10 mouse cellular contexts compared by ENCODE assay signal in genomic region chr11:63350123-63350696, GRCm38 (mm10).
DNase-seq lines count a peak whose midpoint lies in the region; ATAC-seq lines count a peak whose summit lies in the region.
"Had no signal": no experiment of that assay in that cellular context is flagged by ENCODE, and none has a peak within 500 bp of the region (broad histone marks: within the 10 kb centered on the region; RNA-seq: fewer than 3 reads in every experiment).

No protein-coding gene starts in this region.

- intact Hi-C loops in heart, postnatal 10 days (cut with DNase I): no loop called here
- intact Hi-C loops in left cerebral cortex, postnatal 14 days (cut with DNase I): no loop called here

- DNase-seq in kidney, postnatal 10 days: peak; percentile 9
- no peak for DNase-seq in kidney, adult 8-10 months
- peak; percentile 32 for DNase-seq in embryonic facial prominence, embryonic 14.5 days (ENCODE audit: low spot score)
- DNase-seq in heart, postnatal 10 days: peak; percentile 15 to 27
- DNase-seq in left cerebral cortex, postnatal 14 days (ENCODE audit: low spot score in 2 of 2): no peak
- DNase-seq in cerebellum, adult 9-11 months: no peak
- DNase-seq in testis, postnatal 14 days (ENCODE audit: low spot score): no peak
- DNase-seq: layer of hippocampus, adult 9-11 months had no signal

- H3K4me3 ChIP-seq in embryonic facial prominence, embryonic 14.5 days (ENCODE audit: low read depth, low read length): no peak overlapping the region
- H3K4me3 ChIP-seq in neural tube, embryonic 13.5 days: no peak overlapping the region

- no peaks in the 10 kb centered on the region for H3K36me3 ChIP-seq in embryonic facial prominence, embryonic 14.5 days (ENCODE audit: control insufficient read depth, insufficient read depth, low read length)
- no peaks in the 10 kb centered on the region for H3K36me3 ChIP-seq in neural tube, embryonic 13.5 days

- no peak overlapping the region for H3K27ac ChIP-seq in embryonic facial prominence, embryonic 14.5 days (replicated peaks; ENCODE audit: low read depth, low read length)
- peak overlapping the region; percentile 52; the same call in 1 of the 2 replicates for H3K27ac ChIP-seq in neural tube, embryonic 13.5 days (replicated peaks)

- ATAC-seq in embryonic facial prominence, embryonic 14.5 days (ENCODE audit: low read depth): no peak
- peak; percentile 47 for ATAC-seq in neural tube, embryonic 13.5 days (ENCODE audit: low read depth)
- ATAC-seq: Patski had no signal

- H3K9ac ChIP-seq in embryonic facial prominence, embryonic 14.5 days (ENCODE audit: low read depth, low read length): no peak overlapping the region
- H3K9ac ChIP-seq in neural tube, embryonic 13.5 days: no peak overlapping the region

- no peaks in the 10 kb centered on the region for H3K9me3 ChIP-seq in embryonic facial prominence, embryonic 14.5 days (ENCODE audit: control insufficient read depth, low read length)
- H3K9me3 ChIP-seq in neural tube, embryonic 13.5 days: no peaks in the 10 kb centered on the region

- H3K4me1 ChIP-seq in embryonic facial prominence, embryonic 14.5 days (ENCODE audit: control insufficient read depth, insufficient read depth, low read length): no peaks in the 10 kb centered on the region
- peaks cover 14% of the 10 kb centered on the region for H3K4me1 ChIP-seq in neural tube, embryonic 13.5 days (replicated peaks)

- no peaks in the 10 kb centered on the region for H3K27me3 ChIP-seq in embryonic facial prominence, embryonic 14.5 days (replicated peaks; ENCODE audit: control insufficient read depth, insufficient read depth, low read length)
- H3K27me3 ChIP-seq in neural tube, embryonic 13.5 days: no peaks in the 10 kb centered on the region; the same call in 1 of the 2 replicates

- H3K4me2 ChIP-seq in embryonic facial prominence, embryonic 14.5 days (ENCODE audit: low read depth, low read length): no peak overlapping the region
- no peak overlapping the region for H3K4me2 ChIP-seq in neural tube, embryonic 13.5 days

- 42% methylated on average over 7 of the region's 7 CpGs for WGBS in embryonic facial prominence, embryonic 14.5 days
- WGBS in neural tube, embryonic 13.5 days: 20% methylated on average over 7 of the region's 7 CpGs

Comparison
In these comparisons a context has a peak if more than half of its experiments do, and no peak if none do; other contexts are left out.
1. DNase-seq: peak in kidney, postnatal 10 days (single experiment), embryonic facial prominence, embryonic 14.5 days (single experiment) and heart, postnatal 10 days (2 of 2); none in kidney, adult 8-10 months (0 of 2), left cerebral cortex, postnatal 14 days (0 of 2), cerebellum, adult 9-11 months (single experiment) and testis, postnatal 14 days (single experiment).